Mouse (Mus musculus) heart, postnatal 0 days (tissue): ENCODE data around the gene Rapgef6. TPM values are rescaled to one million over a fixed set of nuclear protein-coding genes. Genes with fewer than 3 reads are reported as not detected.
"Not testable (repeated sequence)": the region's sequence is repeated elsewhere in the genome, so short reads cannot be mapped to it uniquely, and the experiment has no call there.

Experiments used
- ATAC-seq: fragments of 200-750 bp; cut with Nextera tagmentation; 2 replicates; pipeline ENCODE4 v1.8.0; 2017; ENCODE audit warnings: low read depth, moderate number of reproducible peaks, moderate library complexity; ENCODE audit not compliant: insufficient read depth
- DNase-seq: peaks from one replicate; pipeline ENCODE4 v3.0.0-alpha.2; 2016; ENCODE audit warnings: low spot score
- H3K27ac ChIP-seq: fragments of 300-500 bp; sonication (generic); 2 replicates; pipeline ENCODE4 v1.5.1; 2014; ENCODE audit warnings: low read depth, mild to moderate bottlenecking
- H3K27me3 ChIP-seq: fragments of 300-500 bp; sonication (generic); 2 replicates; pipeline ENCODE4 v1.6.1; 2014; ENCODE audit warnings: low read length, mixed read lengths; ENCODE audit not compliant: control insufficient read depth, insufficient read depth
- H3K36me3 ChIP-seq: fragments of 300-500 bp; sonication (generic); replicated peaks from 2 replicates; pipeline ENCODE4 v1.6.1; 2014; ENCODE audit warnings: low read length, mixed read lengths; ENCODE audit not compliant: control insufficient read depth, insufficient read depth
- H3K4me1 ChIP-seq: fragments of 300-500 bp; sonication (generic); 2 replicates; pipeline ENCODE4 v1.6.1; 2014; ENCODE audit warnings: antibody characterized with exemption; ENCODE audit not compliant: control insufficient read depth, insufficient read depth
- H3K4me2 ChIP-seq: fragments of 300-500 bp; sonication (generic); 2 replicates; pipeline ENCODE4 v1.6.1; 2014; ENCODE audit warnings: low read depth, mild to moderate bottlenecking, low read length, moderate library complexity
- H3K4me3 ChIP-seq: fragments of 300-500 bp; sonication (generic); 2 replicates; pipeline ENCODE4 v1.5.1; 2014; ENCODE audit warnings: low read depth, low read length
- H3K9ac ChIP-seq: fragments of 300-500 bp; sonication (generic); replicated peaks from 2 replicates; pipeline ENCODE4 v1.6.1; 2014; ENCODE audit warnings: low read depth, low read length, mixed read lengths
- H3K9me3 ChIP-seq: fragments of 300-500 bp; sonication (generic); replicated peaks from 2 replicates; pipeline ENCODE4 v1.6.1; 2016; ENCODE audit warnings: low read length; ENCODE audit not compliant: control insufficient read depth
- CTCF ChIP-seq: IDR thresholded peaks from 2 replicates; pipeline ENCODE4 v1.5.1; 2016; ENCODE audit warnings: antibody characterized with exemption, control low read depth, low read depth
- EP300 ChIP-seq: IDR thresholded peaks from 2 replicates; pipeline ENCODE4 v1.6.1; 2016; ENCODE audit warnings: antibody characterized with exemption, low read depth
- WGBS: fragments of 180-500 bp; shearing (Covaris S2); extraction: QIAGEN DNeasy Blood & Tissue Kit; methylation state at CpG from one replicate; pipeline ENCODE4 v1.1.7; 2014; 5-methylcytosine and 5-hydroxymethylcytosine counted together
- polyA plus RNA-seq: library from polyadenylated mRNA; unstranded; fragments of >200 nt; fragmentation: Nextera tagmentation; extraction: Ambion mirVana; gene quantifications from 2 replicates; pipeline ENCODE4 v1.2.1, GENCODE M21; 2015
- total RNA-seq: library from RNA; depleted of rRNA; stranded (reverse); fragments of >200 nt; gene quantifications from 2 replicates; pipeline ENCODE4 v1.2.3, GENCODE M21; 2014; ENCODE audit warnings: low replicate concordance

Rapgef6 gene
- total and polyA plus RNA-seq, 2 experiments from 2014 or later = 17.0 to 18.1 TPM

- TF ChIP-seq EP300 (no peak), CTCF (no peak)
Measured at GRCm38 (mm10) chr11:54597902-54598447, 75.3 kb downstream of the Rapgef6 start.

GRCm38 (mm10) chr11:54601121-54601520 is 78.5 kb downstream of the Rapgef6 start:
- Histone ChIP-seq H3K9me3 (no peaks in the 10 kb centered on the region), H3K27ac (no peak overlapping the region), H3K4me1 (peaks cover 4% of the 10 kb centered on the region; the same call in 1 of the 2 replicates), H3K27me3 (no peaks in the 10 kb centered on the region), H3K36me3 (no peaks in the 10 kb centered on the region), H3K4me3 (no peak overlapping the region), H3K9ac (no peak overlapping the region), H3K4me2 (no peak overlapping the region)
- DNase-seq = no peak
- WGBS = 63% methylated on average over 2 of the region's 2 CpGs
- TF ChIP-seq EP300 = no peak
- TF ChIP-seq CTCF = no peak
- ATAC-seq = no peak

More at GRCm38 (mm10) chr11:54597902-54598447, 75.3 kb downstream of the Rapgef6 start:
- no peaks in the 10 kb centered on the region for H3K36me3 ChIP-seq
- DNase-seq (no peak), ATAC-seq (no peak)
- no peak overlapping the region for H3K9ac ChIP-seq
- H3K9me3 ChIP-seq = no peaks in the 10 kb centered on the region
- 20% methylated on average over 1 of the region's 1 CpGs for WGBS
- no peak overlapping the region for H3K4me3 ChIP-seq
- no peak overlapping the region for H3K27ac ChIP-seq
- H3K4me2 ChIP-seq = no peak overlapping the region
- no peaks in the 10 kb centered on the region for H3K27me3 ChIP-seq
- H3K4me1 ChIP-seq = peaks cover 4% of the 10 kb centered on the region; the same call in 1 of the 2 replicates

GRCm38 (mm10) chr11:54602764-54603163 is 80.1 kb downstream of the Rapgef6 start:
- not testable (repeated sequence) for H3K36me3 ChIP-seq, ATAC-seq, H3K27ac ChIP-seq, H3K9me3 ChIP-seq, H3K4me1 ChIP-seq, H3K9ac ChIP-seq, H3K4me2 ChIP-seq, DNase-seq, H3K27me3 ChIP-seq, H3K4me3 ChIP-seq
- whole genome bisulfite sequencing = 67% methylated on average over 1 of the region's 1 CpGs

GRCm38 (mm10) chr11:54604415-54604814 is 81.8 kb downstream of the Rapgef6 start:
- Histone ChIP-seq H3K9ac (no peak overlapping the region), H3K27me3 (no peaks in the 10 kb centered on the region), H3K36me3 (no peaks in the 10 kb centered on the region), H3K9me3 (no peaks in the 10 kb centered on the region), H3K4me1 (no peaks in the 10 kb centered on the region), H3K4me3 (no peak overlapping the region), H3K4me2 (no peak overlapping the region), H3K27ac (no peak overlapping the region)
- no peak for TF ChIP-seq CTCF
- TF ChIP-seq EP300 = no peak
- 89% methylated on average over 3 of the region's 3 CpGs for WGBS
- ATAC-seq = no peak
- no peak for DNase-seq

GRCm38 (mm10) chr11:54613628-54614027 is 91.0 kb downstream of the Rapgef6 start:
- DNase-seq (no peak), ATAC-seq (no peak)
- Histone ChIP-seq H3K9me3 (no peaks in the 10 kb centered on the region), H3K36me3 (peaks cover 4% of the 10 kb centered on the region; the same call in 1 of the 2 replicates), H3K4me1 (no peaks in the 10 kb centered on the region), H3K4me3 (no peak overlapping the region), H3K4me2 (no peak overlapping the region), H3K9ac (no peak overlapping the region), H3K27ac (no peak overlapping the region), H3K27me3 (no peaks in the 10 kb centered on the region)
- TF ChIP-seq EP300 (no peak), CTCF (no peak)

- 83% methylated on average over 1 of the region's 1 CpGs for WGBS
- Histone ChIP-seq H3K9me3 (no peaks in the 10 kb centered on the region), H3K4me2 (no peak overlapping the region), H3K9ac (no peak overlapping the region), H3K4me3 (no peak overlapping the region), H3K27ac (no peak overlapping the region), H3K4me1 (no peaks in the 10 kb centered on the region), H3K27me3 (no peaks in the 10 kb centered on the region), H3K36me3 (peaks cover 4% of the 10 kb centered on the region; the same call in 1 of the 2 replicates)
- DNase-seq (no peak), ATAC-seq (no peak)
- TF ChIP-seq EP300 = no peak
- no peak for TF ChIP-seq CTCF
Measured at GRCm38 (mm10) chr11:54614560-54614959, 91.9 kb downstream of the Rapgef6 start.
